Mouse (Mus musculus) cortical plate, adult 2 months (tissue): Measurements from ENCODE around the gene Ifit3b.

Experiments
- CTCF ChIP-seq: fragments of 200-500 bp; IDR thresholded peaks from 2 replicates; pipeline ENCODE4 v1.5.1; 2011; ENCODE audit warnings: mild to moderate bottlenecking, control low read depth, low read length; ENCODE audit not compliant: insufficient read depth; ENCODE audit errors: extremely low read depth
- POLR2A ChIP-seq: fragments of 200-500 bp; IDR thresholded peaks from 2 replicates; pipeline ENCODE4 v1.6.1; 2011; ENCODE audit warnings: mild to moderate bottlenecking, low read length, control low read depth; ENCODE audit not compliant: insufficient read depth; ENCODE audit errors: extremely low read depth

- no peak for TF ChIP-seq CTCF
- TF ChIP-seq POLR2A: no peak
These were observed 11.0 kb upstream of the Ifit3b start for GRCm38 (mm10) chr19:34596811-34597210.
